Mouse (Mus musculus) lung, postnatal 0 days (tissue): ENCODE results near the gene Ccdc181.

Source experiments
- CTCF ChIP-seq: IDR thresholded peaks from 2 replicates; pipeline ENCODE4 v1.5.1; 2016; ENCODE audit warnings: antibody characterized with exemption, mild to moderate bottlenecking
- EP300 ChIP-seq: IDR thresholded peaks from 2 replicates; pipeline ENCODE4 v1.6.1; 2016; ENCODE audit warnings: antibody characterized with exemption, mild to moderate bottlenecking, control low read depth

GRCm38 (mm10) chr1:164242809-164243208 lies 32.6 kb upstream of the Ccdc181 start:
- no peak for TF ChIP-seq CTCF
- TF ChIP-seq EP300 = no peak
